Mouse (Mus musculus) forebrain, embryonic 14.5 days (tissue): ENCODE measurements around the gene Nrxn1. TPM values are rescaled to one million over a fixed set of nuclear protein-coding genes. Genes with fewer than 3 reads are reported as not detected.

Experiments used
- ATAC-seq: fragments of 200-750 bp; cut with Nextera tagmentation; 2 replicates; pipeline ENCODE4 v1.8.0; 2017; ENCODE audit warnings: mild to moderate bottlenecking, moderate library complexity
- DNase-seq: peaks from one replicate; pipeline ENCODE4 v3.0.0-alpha.2; 2015; ENCODE audit warnings: low spot score
- H3K27ac ChIP-seq: fragments of 300-500 bp; sonication (generic); 2 replicates; pipeline ENCODE4 v1.5.1; 2014; ENCODE audit warnings: low read depth, mild to moderate bottlenecking, control low read depth, low read length, moderate library complexity
- H3K27me3 ChIP-seq: fragments of 300-500 bp; sonication (generic); replicated peaks from 2 replicates; pipeline ENCODE4 v1.6.1; 2014; ENCODE audit warnings: low read length, control low read depth, mixed read lengths; ENCODE audit not compliant: control insufficient read depth, insufficient read depth
- H3K36me3 ChIP-seq: fragments of 300-500 bp; sonication (generic); 2 replicates; pipeline ENCODE4 v1.6.1; 2014; ENCODE audit warnings: low read length, control low read depth; ENCODE audit not compliant: control insufficient read depth, insufficient read depth
- H3K4me1 ChIP-seq: fragments of 300-500 bp; sonication (generic); 2 replicates; pipeline ENCODE4 v1.6.1; 2014; ENCODE audit warnings: antibody characterized with exemption, low read length, control low read depth; ENCODE audit not compliant: control insufficient read depth, insufficient read depth
- H3K4me2 ChIP-seq: fragments of 300-500 bp; sonication (generic); 2 replicates; pipeline ENCODE4 v1.6.1; 2014; ENCODE audit warnings: mild to moderate bottlenecking, control low read depth, low read length
- H3K4me3 ChIP-seq: fragments of 300-500 bp; sonication (generic); 2 replicates; pipeline ENCODE4 v1.5.1; 2014; ENCODE audit warnings: low read depth, low read length, control low read depth
- H3K9ac ChIP-seq: fragments of 300-500 bp; sonication (generic); 2 replicates; pipeline ENCODE4 v1.6.1; 2014; ENCODE audit warnings: mild to moderate bottlenecking, low read length, control low read depth, moderate library complexity
- H3K9me3 ChIP-seq: fragments of 300-500 bp; sonication (generic); replicated peaks from 2 replicates; pipeline ENCODE4 v1.6.1; 2016; ENCODE audit warnings: low read length, control low read depth, mixed read lengths; ENCODE audit not compliant: control insufficient read depth
- WGBS: fragments of 180-500 bp; shearing (Covaris S2); extraction: QIAGEN DNeasy Blood & Tissue Kit; methylation state at CpG from one replicate; pipeline ENCODE4 v1.1.7; 2014; 5-methylcytosine and 5-hydroxymethylcytosine counted together
- polyA plus RNA-seq: library from polyadenylated mRNA; unstranded; fragments of >200 nt; fragmentation: Nextera tagmentation; extraction: Ambion mirVana; gene quantifications from 2 replicates; pipeline ENCODE4 v1.2.1, GENCODE M21; 2014

Nrxn1 gene
- polyA plus RNA-seq, 1 experiment from 2014 or later, result 69.8 TPM

DNA sequence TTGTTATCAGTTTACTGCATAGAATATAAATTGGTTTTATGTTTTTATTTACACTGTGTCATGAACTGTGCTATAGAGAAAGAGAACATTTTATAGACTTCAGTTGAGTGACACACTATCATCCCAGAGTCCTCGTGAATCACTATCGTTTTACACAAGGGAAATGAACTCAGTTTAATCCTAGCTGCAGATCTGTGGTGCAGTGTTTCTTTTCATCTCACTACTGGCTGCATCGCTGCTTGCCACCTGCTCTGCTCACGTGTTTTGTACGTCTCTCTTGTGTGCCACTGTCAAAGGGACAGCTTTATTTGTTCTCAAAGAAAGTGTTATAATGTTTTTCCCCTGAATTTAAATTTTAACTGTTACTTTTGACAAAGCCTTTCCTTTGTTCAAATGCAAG, 885.3 kb downstream of the Nrxn1 start:
- Histone ChIP-seq H3K27me3 (no peaks in the 10 kb centered on the region), H3K4me1 (peaks cover 2% of the 10 kb centered on the region; the same call in 1 of the 2 replicates), H3K9ac (no peak overlapping the region), H3K27ac (no peak overlapping the region), H3K4me3 (no peak overlapping the region), H3K4me2 (no peak overlapping the region), H3K36me3 (no peaks in the 10 kb centered on the region), H3K9me3 (no peaks in the 10 kb centered on the region)
- ATAC-seq (peak; percentile 61), DNase-seq (peak; percentile 56)
- 34% methylated on average over 5 of the region's 5 CpGs for WGBS

DNA sequence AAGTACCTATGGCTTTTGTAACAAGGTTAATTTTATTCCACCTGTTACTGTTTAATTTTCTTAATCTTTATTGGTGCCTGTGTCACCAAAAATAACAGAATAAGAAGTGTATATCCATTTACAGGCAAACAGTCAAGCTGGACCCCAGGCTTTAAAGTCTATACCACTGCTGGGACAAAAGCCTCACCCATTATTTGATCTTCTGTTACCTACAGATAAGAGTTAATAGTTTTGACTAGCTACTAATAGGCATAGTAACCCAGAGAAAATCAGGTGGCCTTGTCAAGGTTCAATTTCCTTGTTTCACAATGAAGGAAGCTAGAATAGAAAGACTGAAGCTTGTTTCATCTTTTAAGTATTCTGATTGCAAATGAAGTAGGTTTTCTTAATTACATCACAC, 888.9 kb downstream of the Nrxn1 start:
- no peaks in the 10 kb centered on the region for H3K27me3 ChIP-seq
- H3K4me3 ChIP-seq, result no peak overlapping the region
- no peaks in the 10 kb centered on the region for H3K9me3 ChIP-seq
- H3K4me2 ChIP-seq, result no peak overlapping the region
- peaks cover 2% of the 10 kb centered on the region; the same call in 1 of the 2 replicates for H3K4me1 ChIP-seq
- no peak overlapping the region for H3K27ac ChIP-seq
- H3K9ac ChIP-seq, result no peak overlapping the region
- DNase-seq, result no peak
- no peak for ATAC-seq
- no peaks in the 10 kb centered on the region for H3K36me3 ChIP-seq

DNA sequence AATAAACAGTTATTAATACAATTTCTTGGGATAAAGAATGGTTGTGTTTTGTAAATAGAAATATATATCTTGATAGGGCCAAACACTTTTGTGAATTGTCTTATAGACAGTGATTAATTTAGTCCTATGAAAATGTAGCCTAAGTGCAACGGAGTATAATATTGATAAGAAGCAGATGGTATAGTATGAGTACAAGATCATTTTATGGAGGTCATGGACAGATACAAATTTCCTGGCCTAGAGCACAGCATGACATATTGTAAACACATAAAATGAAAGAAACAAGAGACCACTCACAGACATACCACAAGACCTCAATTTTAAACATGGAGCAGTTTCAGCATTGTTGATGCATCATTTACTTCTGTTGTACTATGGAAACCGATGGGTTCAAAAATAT, 890.1 kb downstream of the Nrxn1 start:
- ATAC-seq (no peak), DNase-seq (no peak)
- H3K4me2 ChIP-seq, result no peak overlapping the region
- 88% methylated on average over 2 of the region's 2 CpGs for WGBS
- H3K27me3 ChIP-seq, result no peaks in the 10 kb centered on the region
- no peak overlapping the region for H3K4me3 ChIP-seq
- H3K4me1 ChIP-seq, result no peaks in the 10 kb centered on the region; the same call in 1 of the 2 replicates
- no peaks in the 10 kb centered on the region for H3K9me3 ChIP-seq
- no peaks in the 10 kb centered on the region for H3K36me3 ChIP-seq
- no peak overlapping the region for H3K27ac ChIP-seq
- H3K9ac ChIP-seq, result no peak overlapping the region

DNA sequence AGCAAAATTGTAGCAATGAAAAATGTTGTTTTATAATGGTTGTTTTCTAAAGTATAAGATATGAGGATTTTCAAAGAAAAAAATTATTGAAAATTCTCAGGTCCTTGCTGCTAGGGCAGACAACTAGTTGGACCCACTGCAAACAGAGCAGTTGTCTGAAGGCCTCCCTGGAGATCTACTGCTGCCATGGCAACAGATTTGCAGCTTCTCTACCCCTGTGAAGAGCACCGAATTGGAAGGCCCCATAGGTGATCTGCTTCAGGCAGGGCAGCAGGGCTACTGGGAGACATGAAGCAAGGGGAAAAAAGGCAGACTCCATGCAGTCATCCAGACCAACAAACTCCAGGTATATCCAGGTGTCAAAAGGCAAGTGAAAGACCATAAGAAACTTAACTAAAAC, 896.1 kb downstream of the Nrxn1 start:
- DNase-seq, result no peak
- Histone ChIP-seq H3K4me2 (no peak overlapping the region), H3K4me1 (no peaks in the 10 kb centered on the region), H3K9me3 (no peaks in the 10 kb centered on the region), H3K27ac (no peak overlapping the region), H3K27me3 (no peaks in the 10 kb centered on the region), H3K4me3 (no peak overlapping the region), H3K9ac (no peak overlapping the region), H3K36me3 (no peaks in the 10 kb centered on the region)
- 7% methylated on average over 1 of the region's 1 CpGs for WGBS
- no peak; the same call in 1 of the 2 replicates for ATAC-seq

DNA sequence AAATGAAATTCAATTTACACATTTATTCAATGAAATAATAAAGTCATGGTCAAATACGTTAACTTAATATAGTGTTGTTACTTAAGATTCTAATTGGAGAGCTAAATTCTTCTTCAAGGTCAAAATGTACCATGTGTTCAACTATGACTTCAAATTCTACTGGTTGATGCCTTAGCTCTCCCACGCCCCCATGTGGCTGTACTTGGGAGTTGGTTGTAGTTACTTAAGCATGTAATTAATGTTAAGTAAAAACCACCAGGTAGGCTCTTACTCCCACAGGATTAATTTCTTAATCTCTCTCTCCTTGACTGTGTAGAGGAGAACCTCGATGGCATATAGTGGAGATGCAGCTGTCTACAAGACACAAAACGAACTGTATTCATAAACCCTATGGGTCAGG, 951.3 kb downstream of the Nrxn1 start:
- Histone ChIP-seq H3K27ac (no peak overlapping the region), H3K9ac (no peak overlapping the region), H3K4me1 (no peaks in the 10 kb centered on the region), H3K36me3 (no peaks in the 10 kb centered on the region), H3K27me3 (no peaks in the 10 kb centered on the region), H3K4me3 (no peak overlapping the region), H3K4me2 (no peak overlapping the region), H3K9me3 (no peaks in the 10 kb centered on the region)
- 53% methylated on average over 4 of the region's 4 CpGs for WGBS
- DNase-seq, result no peak
- no peak for ATAC-seq

DNA sequence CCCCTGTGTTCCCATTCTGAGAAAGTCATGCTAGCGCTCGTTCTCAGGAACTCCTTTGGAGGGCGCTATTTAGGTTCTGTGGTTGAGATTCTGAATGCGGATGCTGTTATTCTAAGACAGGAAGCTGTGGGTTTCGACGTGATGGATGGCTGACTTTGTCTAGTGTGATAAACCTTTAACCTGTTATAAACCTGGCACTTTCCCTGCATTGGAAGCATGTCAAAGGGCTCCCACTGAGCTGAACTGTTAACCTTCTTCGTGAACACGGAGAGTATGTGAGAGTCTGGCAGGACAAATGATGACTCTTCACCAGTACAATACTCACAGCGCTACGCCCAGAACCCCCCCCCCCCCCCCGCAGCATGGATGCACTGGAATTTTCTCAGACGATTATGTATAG, 962.0 kb downstream of the Nrxn1 start:
- H3K4me2 ChIP-seq, result no peak overlapping the region
- no peaks in the 10 kb centered on the region for H3K4me1 ChIP-seq
- no peak overlapping the region for H3K27ac ChIP-seq
- H3K27me3 ChIP-seq, result no peaks in the 10 kb centered on the region
- WGBS, result 79% methylated on average over 12 of the region's 12 CpGs
- no peak overlapping the region for H3K4me3 ChIP-seq
- DNase-seq (no peak), ATAC-seq (no peak)
- H3K9ac ChIP-seq, result no peak overlapping the region
- H3K36me3 ChIP-seq, result no peaks in the 10 kb centered on the region
- no peaks in the 10 kb centered on the region for H3K9me3 ChIP-seq

DNA sequence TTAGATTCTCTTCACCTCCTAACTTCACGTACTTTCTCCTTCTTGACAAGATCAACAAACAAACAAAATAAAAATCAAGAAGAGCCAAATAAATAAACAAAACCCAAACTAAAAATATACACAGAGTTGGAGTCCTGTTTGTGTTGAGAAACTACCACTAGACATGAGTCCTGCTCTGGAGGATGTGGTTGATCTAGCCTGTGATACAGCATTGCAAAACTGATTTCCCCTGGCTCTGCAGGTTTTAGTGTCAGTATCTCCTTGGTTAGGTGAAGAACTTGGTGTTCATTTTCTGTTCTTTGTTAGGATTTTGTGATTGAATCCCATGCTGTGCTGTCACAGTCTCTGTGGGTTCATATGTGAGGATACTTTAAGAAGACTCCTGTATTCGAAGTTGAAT, 963.7 kb downstream of the Nrxn1 start:
- Histone ChIP-seq H3K36me3 (no peaks in the 10 kb centered on the region), H3K9ac (no peak overlapping the region), H3K27ac (no peak overlapping the region), H3K27me3 (no peaks in the 10 kb centered on the region), H3K4me1 (no peaks in the 10 kb centered on the region), H3K9me3 (no peaks in the 10 kb centered on the region), H3K4me2 (no peak overlapping the region), H3K4me3 (no peak overlapping the region)
- DNase-seq (no peak), ATAC-seq (no peak)
- WGBS, result 90% methylated on average over 2 of the region's 2 CpGs

DNA sequence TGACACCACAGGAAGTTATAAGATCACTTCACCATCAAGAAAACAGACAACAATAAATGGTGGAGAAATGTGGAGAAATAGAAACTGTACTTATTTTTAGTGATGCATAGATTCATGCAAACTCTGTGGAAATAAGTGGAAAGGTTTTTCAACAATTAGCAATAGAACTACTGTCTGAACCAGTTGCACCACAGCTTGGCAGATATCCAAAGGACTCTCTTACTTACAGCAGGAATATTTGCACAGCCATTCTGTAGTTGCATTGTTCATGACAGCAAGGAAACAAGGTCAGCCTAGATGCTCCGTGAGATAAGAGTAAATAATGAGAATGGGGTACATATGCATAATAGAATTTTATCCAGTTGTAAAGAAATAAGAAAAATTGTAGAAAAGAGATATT, 965.3 kb downstream of the Nrxn1 start:
- H3K36me3 ChIP-seq, result no peaks in the 10 kb centered on the region
- ATAC-seq (no peak), DNase-seq (peak; percentile 17)
- H3K9ac ChIP-seq, result no peak overlapping the region
- H3K4me3 ChIP-seq, result no peak overlapping the region
- H3K9me3 ChIP-seq, result no peaks in the 10 kb centered on the region
- H3K27ac ChIP-seq, result no peak overlapping the region
- no peaks in the 10 kb centered on the region for H3K4me1 ChIP-seq
- H3K4me2 ChIP-seq, result no peak overlapping the region
- WGBS, result 47% methylated on average over 1 of the region's 1 CpGs
- no peaks in the 10 kb centered on the region for H3K27me3 ChIP-seq

DNA sequence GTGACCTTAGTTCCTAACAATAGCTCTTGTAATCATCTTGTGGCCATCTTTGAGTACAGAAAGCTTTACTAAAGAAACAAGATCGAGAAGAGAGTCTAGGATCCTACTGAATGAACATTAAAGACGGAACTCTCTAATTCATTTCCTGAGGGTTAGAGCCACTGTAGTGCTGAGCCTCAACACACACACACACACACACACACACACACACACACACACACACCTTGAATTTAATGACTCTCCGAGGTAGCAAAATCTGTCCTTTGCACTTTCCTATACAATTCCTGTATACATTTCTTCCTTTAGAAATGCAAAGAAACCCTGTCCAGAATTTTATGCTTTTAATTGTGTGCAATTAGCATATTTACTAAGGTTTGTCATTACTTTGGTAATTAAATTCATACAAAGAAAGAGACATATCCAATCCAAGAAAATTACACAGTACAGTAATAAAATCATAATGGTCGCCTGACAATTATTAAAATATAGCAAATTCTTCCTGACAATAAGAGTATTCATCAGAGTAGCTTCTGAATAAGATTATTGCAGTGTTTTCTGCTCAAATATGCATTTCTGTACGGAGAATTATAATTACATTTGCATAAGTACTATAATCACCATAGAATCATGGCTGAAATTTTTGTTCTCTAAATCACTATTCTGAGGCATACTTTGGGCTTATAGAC, 969.9 kb downstream of the Nrxn1 start:
- DNase-seq, result peak; percentile 30
- ATAC-seq, result peak; percentile 37; the same call in 1 of the 2 replicates
- no peaks in the 10 kb centered on the region for H3K36me3 ChIP-seq
- H3K9ac ChIP-seq, result no peak overlapping the region
- no peaks in the 10 kb centered on the region for H3K27me3 ChIP-seq
- H3K9me3 ChIP-seq, result no peaks in the 10 kb centered on the region
- no peak overlapping the region for H3K27ac ChIP-seq
- 77% methylated on average over 5 of the region's 5 CpGs for WGBS
- no peak overlapping the region for H3K4me2 ChIP-seq
- no peak overlapping the region for H3K4me3 ChIP-seq
- H3K4me1 ChIP-seq, result no peaks in the 10 kb centered on the region
